Mouse (Mus musculus) urinary bladder, postnatal 25 days (tissue): ENCODE data around the gene Sgce.
"Not testable (repeated sequence)": the region's sequence is repeated elsewhere in the genome, so short reads cannot be mapped to it uniquely, and the experiment has no call there.

ENCODE experiments used
- DNase-seq: peaks from one replicate; pipeline ENCODE4 v3.0.0; 2022; ENCODE audit warnings: low spot score

The Sgce gene

DNA sequence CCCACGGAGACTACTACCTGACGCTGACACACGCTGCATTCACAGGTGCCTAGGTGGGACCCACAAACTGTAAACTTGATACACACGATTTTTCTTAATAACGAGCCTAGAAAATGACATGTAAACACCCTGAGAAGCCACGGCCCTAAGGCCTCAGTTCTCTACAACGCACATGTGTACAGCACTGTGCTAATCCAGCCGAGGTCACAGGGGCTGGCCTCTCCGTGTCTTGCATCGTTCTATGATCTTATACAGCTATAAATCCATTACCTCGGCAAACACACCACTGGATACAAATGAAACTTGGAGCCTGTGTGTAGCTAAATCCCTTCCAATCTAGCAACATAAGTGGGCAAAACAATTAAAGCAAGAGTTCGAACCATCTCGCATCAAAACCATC is 24.3 kb downstream of the Sgce start:
- DNase-seq = no peak

GRCm38 (mm10) chr6:4722142-4722541 is 24.9 kb downstream of the Sgce start:
- DNase-seq = no peak

- DNase-seq = no peak
These were observed 29.7 kb downstream of the Sgce start for GRCm38 (mm10) chr6:4717344-4717743.

DNA sequence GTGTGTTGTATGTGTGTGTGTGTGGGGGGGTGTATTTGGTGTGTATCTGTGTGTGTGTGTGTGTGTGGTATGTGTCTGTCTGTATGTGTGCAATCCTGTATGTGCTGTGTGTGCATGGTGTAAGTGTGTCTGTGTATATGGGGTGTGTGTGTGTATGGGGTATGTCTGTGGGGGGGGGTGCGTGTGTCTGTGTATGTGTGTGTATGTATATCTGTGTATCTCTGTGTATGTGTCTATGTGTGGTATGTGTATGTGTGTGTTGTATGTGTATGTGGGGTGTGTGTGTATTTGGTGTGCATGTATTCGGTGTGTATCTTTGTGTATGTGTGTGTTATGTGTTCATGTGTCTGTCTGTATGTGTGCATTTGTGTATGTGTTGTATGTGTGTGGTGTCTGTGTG is 30.8 kb downstream of the Sgce start:
- DNase-seq = no peak

DNA sequence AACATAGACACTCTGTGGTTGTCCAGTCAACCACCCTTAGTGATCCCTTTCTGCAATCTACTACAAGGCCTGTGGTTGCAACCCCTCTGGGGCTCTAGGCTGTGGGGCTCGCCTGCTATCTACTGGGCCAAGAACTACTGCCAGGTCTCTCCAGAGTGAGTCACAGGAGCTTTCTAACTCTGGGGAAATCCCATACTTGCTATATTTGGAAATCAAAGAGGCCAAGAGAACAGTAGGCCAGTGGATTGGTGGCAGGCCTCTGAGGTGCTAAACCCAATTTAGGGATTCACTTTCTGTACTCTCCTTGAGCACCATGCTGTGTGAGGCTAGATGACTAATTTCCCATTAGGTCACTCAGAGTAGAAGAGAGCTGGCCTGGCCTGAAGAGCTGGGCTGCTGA is 38.0 kb downstream of the Sgce start:
- DNase-seq = no peak

- DNase-seq = no peak
These were observed 40.6 kb downstream of the Sgce start for GRCm38 (mm10) chr6:4706415-4706814.

GRCm38 (mm10) chr6:4703908-4704307 is 43.1 kb downstream of the Sgce start:
- DNase-seq = no peak

DNA sequence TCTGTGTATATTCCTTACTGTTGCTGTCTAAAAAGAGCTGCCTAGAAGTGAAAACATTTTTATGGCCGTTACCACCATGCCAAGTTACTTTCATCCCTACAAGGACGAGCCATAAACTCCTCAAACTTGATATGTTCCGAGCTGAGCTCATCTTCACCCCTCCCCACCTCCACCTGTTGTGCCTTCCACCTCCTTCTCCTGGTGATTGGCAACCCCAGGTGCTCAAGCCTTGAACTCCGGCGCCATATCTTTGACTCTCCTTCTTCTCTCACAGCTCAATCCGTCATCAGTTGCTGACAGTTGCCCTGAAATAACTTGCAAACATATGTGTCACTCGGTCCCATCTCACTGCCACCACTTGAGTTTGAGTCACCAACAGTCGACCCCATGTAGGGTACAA is 45.4 kb downstream of the Sgce start:
- DNase-seq = no peak

- no peak for DNase-seq
These were observed 51.2 kb downstream of the Sgce start for GRCm38 (mm10) chr6:4695778-4696177.

- no peak for DNase-seq
These were observed 52.3 kb downstream of the Sgce start for GRCm38 (mm10) chr6:4694672-4695231.

- no peak for DNase-seq
These were observed 53.5 kb downstream of the Sgce start for GRCm38 (mm10) chr6:4693544-4693943.

DNA sequence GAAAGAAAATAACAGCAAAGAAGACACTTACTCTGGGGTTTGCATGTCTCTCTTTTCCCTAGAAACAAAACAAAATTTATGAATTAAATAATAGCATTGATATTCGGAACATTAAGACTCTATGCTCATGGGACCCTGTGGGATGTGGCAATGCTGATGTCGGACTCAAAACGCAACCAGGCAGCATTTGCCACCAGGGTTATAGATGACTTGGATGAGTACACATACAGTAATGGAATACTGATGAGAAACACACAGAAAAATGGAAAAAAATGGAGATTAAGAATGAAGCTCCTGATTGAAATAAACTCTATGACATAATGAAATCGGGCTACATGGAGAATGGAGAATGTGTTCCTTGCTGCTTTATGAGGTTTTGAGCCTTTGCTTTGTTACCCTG is 56.6 kb downstream of the Sgce start:
- no peak for DNase-seq

DNA sequence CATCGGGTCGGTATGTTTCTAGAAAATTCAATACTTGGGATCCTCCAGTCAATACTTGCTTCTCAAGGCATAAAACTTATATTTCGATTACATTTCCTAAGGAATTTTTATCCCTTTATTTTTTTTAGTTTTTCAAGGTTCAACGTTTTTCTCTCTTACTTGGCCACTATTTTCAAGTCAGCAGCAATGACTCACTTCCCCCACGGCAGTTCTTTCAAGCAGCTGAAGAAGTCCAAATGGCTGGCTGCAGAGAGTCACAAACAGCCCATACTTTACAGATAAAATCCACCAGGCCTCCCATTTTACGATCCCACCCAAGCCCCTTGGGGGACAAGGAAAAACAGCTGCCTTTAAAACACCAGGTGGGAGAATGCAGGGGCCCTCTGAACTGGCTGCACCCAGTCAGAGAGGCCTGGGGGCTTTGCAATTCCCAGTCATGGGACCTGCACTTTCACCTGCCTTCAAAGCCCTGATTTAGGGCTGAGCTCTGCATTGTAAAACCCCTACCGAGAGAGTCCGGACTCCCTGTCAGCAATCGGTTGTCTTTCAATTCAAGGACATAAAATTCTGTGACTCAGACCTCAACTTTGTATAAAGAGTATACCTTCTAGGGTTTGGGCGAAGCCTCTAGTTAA is 62.2 kb downstream of the Sgce start:
- no peak for DNase-seq

DNA sequence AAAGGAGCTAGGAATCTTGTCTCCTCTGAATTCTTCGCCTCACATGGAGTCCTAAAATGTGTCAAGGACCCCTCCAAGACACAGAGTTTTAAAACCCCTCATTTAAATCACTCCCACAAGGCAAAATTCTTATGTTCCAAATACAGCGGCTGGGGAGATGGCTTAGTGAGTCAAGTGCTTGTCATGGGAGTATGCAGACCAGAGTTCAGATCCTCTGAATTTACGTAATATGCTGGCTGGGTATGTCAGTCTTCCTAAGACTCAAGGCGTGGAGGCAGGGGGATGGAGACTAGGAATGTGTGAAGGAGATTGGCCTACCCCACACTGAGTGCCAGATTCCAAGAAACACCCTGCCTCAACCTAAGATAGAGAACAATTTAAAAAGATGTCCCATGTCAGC is 66.4 kb downstream of the Sgce start:
- no peak for DNase-seq

DNA sequence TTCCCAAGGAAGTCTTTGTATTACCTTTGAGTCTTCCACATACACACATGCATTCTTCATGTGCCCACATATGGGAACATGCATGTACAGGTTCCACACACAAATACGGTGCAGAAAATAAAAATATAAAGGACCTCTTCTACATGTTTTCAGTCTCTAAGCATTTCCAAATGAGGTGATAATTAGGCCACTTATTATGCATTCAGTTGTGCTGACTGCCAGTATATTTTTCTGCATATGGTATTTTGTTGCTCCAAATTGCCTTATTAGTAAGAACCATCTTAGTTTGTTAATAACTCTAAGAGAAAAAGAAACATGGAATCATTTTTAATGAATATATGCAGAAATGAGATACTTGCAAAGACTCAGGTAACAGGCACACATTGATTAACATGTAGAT is 67.0 kb downstream of the Sgce start:
- DNase-seq = no peak

- no peak for DNase-seq
These were observed 69.6 kb downstream of the Sgce start for GRCm38 (mm10) chr6:4677356-4677761.

DNA sequence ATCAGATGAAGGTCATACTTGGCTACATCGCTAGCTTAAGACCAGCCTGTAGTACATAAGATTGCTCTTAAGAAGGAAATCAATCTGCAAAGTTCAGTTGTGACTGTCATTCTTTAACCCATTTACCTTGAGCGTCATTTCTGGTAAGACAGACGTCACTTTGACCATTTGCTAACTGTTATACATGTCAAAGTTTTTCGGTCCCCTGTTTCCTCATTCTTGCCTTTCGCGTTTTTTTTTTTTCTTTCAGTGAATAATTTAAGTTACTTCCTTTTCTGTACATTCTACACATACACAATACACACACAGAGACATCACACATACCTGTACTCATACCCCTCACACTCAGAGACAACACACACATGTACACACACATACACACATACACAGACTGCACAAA is 81.9 kb downstream of the Sgce start:
- DNase-seq = no peak

DNA sequence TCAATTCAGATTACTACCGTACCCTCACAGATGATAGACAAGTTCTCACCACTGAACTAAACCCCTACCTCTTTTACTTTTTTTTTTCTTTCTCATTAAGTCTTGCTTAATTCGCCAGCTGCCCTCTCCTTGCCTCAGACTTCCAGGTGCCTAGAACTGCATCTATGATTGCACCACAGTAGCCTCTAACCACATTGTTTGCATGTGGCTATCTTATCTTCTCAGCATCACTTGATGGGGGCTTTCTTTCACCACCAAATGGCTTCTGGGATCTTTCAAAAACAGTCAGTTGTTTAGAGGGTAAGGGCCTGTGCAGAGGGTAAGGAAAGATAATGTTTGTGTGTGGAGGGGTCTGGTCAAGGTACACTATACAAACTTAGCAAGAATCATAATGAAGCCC is 82.7 kb downstream of the Sgce start:
- DNase-seq = no peak

- no peak for DNase-seq
These were observed 83.5 kb downstream of the Sgce start for GRCm38 (mm10) chr6:4663516-4663915.

DNA sequence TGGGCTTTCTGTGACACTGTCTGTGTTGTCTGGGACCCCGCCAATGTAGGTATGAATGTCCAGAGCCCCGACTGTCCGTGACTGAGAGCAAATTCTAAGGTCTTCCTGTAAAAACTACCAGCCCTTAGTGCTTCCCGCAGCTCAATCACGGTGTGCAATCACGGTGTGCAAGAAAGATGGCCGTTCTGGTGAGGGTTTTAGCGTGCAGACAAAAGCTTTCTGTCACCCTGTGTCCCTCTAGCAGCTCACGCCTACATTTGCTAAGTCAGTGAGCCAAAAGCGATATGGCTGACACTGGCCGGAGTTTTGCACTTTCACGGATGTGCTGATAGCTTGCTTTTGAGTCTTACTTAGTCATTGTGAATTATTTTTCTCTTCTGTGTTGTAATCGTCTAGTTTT is 88.1 kb downstream of the Sgce start:
- DNase-seq = no peak

GRCm38 (mm10) chr6:4655924-4656323 is 91.1 kb downstream of the Sgce start:
- DNase-seq = no peak

DNA sequence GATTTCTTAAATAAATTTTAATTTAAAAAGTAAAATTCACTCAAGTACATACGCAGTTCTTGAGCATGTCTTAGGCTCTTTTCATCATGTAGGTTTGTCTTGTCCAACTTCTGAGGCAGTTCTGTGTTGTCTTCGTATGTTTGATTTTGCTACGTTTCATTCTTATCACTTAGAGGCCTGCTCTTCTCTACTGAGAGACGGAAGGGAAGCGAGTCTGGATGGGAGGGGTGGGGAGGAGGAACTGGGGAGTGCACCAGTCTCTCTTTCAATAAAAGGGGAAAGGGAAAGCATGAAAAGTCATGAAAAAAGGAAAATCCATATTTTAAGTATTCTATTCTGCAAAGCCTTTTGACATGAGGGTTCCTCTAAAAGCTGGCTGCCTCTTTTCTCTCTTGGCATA is 91.5 kb downstream of the Sgce start:
- no peak for DNase-seq

GRCm38 (mm10) chr6:4653741-4654140 is 93.3 kb downstream of the Sgce start:
- DNase-seq = not testable (repeated sequence)

GRCm38 (mm10) chr6:4652596-4653134 is 94.3 kb downstream of the Sgce start:
- no peak for DNase-seq
